Mouse (Mus musculus): Measurements from ENCODE around the gene Gm20388. TPM values are rescaled to one million over a fixed set of nuclear protein-coding genes. Genes with fewer than 3 reads are reported as not detected.
"Not testable (repeated sequence)": the region's sequence is repeated elsewhere in the genome, so short reads cannot be mapped to it uniquely, and the experiment has no call there.

Gm20388 gene
- total RNA-seq, 1 experiment, result 27.0 TPM

DNA sequence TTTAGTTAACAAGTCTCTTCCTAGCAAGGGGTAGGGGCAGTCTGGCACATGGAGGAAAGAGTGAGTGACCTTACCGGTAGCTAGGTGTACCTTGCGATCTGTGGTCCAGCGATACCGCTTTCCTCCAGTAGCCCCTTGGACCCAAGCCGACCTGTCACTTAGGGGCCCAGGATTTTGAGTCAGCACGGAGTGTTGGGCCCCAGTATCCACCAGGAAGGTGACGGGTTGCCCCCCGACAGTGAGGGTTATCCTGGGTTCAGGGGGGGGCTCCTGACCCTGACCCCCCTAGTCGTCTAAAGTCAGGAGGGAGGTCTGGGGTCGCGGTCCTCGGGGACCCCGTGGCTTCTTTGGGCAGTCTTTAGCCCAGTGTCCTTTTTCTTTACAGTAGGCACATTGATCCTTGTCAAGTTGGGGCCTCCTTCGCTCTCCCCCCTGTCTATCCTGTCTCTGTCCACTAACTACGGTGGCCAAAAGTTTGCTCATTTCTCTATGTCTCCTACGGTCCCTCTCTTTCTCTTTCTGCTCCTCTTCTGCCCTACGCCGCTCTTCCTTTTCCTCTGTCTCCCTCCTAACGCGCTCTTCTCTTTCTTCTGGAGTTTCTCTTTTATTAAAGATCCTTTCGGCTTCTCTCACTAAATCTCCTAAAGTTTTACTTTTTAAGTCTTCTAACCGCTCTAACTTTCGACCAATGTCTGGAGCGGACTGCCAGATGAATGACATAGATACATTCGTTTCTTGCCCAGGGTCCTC is 3521.2 kb downstream of the Gm20388 start:
- no peak for DNase-seq (ENCODE audit: low read depth, low spot score)
- no peaks in the 10 kb centered on the region for H3K9me3 ChIP-seq (ENCODE audit: control insufficient read depth, insufficient read depth, low read depth, low read length)
- TF ChIP-seq ZNF384 (IDR thresholded peaks at IDR 0.05; ENCODE audit: low read depth, low read length) (no peak), MAFK (IDR thresholded peaks at IDR 0.05; ENCODE audit: insufficient read depth, low read depth, low read length) (no peak), CHD2 (IDR thresholded peaks at IDR 0.05; ENCODE audit: low read depth, low read length) (no peak), HCFC1 (IDR thresholded peaks at IDR 0.05; ENCODE audit: borderline replicate concordance, insufficient read depth, low read length) (no peak), ZC3H11A (IDR thresholded peaks at IDR 0.05; ENCODE audit: borderline replicate concordance, low read depth, low read length) (no peak)
- H3K27ac ChIP-seq (ENCODE audit: insufficient read depth, low read depth, low read length, poor library complexity, severe bottlenecking), result no peak overlapping the region
- in situ Hi-C loops (cut with MboI; ENCODE audit: low sequenced_read_pairs in 2 of 2, unreplicated experiment in 2 of 2), result no loop called here
- no peak overlapping the region for H3K4me3 ChIP-seq (ENCODE audit: insufficient read depth in 1 of 2, low read depth in 1 of 2, low read length in 2 of 2, poor library complexity in 1 of 2, severe bottlenecking in 1 of 2)
- H3K4me1 ChIP-seq (ENCODE audit: control insufficient read depth in 2 of 2, insufficient read depth in 2 of 2, low read length in 2 of 2, poor library complexity in 1 of 2), result no peaks in the 10 kb centered on the region
- H3K9ac ChIP-seq (ENCODE audit: insufficient read depth, low read depth, low read length, poor library complexity, severe bottlenecking), result no peak overlapping the region
- peaks cover 18% of the 10 kb centered on the region; the same call in 1 of the 2 replicates for H3K36me3 ChIP-seq (ENCODE audit: control insufficient read depth, insufficient read depth, low read length, poor library complexity, severe bottlenecking)

DNA sequence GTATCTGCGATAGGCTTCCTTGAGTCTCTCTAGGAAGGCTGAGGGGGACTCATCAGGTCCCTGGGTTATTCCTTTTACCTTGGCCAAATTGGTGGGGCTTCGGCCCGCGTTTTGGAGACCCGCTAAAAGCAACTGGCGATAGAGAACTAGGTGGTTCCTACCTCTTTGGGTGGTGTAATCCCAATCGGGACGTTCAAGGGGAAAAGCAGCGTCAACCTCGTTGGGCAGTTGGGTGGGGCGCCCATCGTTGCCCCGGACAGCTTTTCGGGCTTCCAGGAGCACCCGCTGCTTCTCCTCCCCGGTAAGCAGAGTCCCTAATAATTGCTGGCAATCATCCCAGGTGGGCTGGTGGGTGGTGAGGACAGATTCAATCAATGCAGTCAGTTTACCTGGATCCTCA is 3521.7 kb downstream of the Gm20388 start:
- Histone ChIP-seq H3K4me1 (ENCODE audit: control insufficient read depth in 2 of 2, insufficient read depth in 2 of 2, low read length in 2 of 2, poor library complexity in 1 of 2) (no peaks in the 10 kb centered on the region), H3K27ac (ENCODE audit: insufficient read depth, low read depth, low read length, poor library complexity, severe bottlenecking) (no peak overlapping the region), H3K4me3 (ENCODE audit: insufficient read depth in 1 of 2, low read depth in 1 of 2, low read length in 2 of 2, poor library complexity in 1 of 2, severe bottlenecking in 1 of 2) (no peak overlapping the region), H3K9me3 (ENCODE audit: control insufficient read depth, insufficient read depth, low read depth, low read length) (no peaks in the 10 kb centered on the region), H3K9ac (ENCODE audit: insufficient read depth, low read depth, low read length, poor library complexity, severe bottlenecking) (no peak overlapping the region), H3K36me3 (ENCODE audit: control insufficient read depth, insufficient read depth, low read length, poor library complexity, severe bottlenecking) (peaks cover 16% of the 10 kb centered on the region; the same call in 1 of the 2 replicates)
- DNase-seq (ENCODE audit: low read depth, low spot score), result no peak
- in situ Hi-C loops (cut with MboI; ENCODE audit: low sequenced_read_pairs in 2 of 2, unreplicated experiment in 2 of 2), result no loop called here
- no peak for TF ChIP-seq HCFC1 (IDR thresholded peaks at IDR 0.05; ENCODE audit: borderline replicate concordance, insufficient read depth, low read length)
- TF ChIP-seq MAFK (IDR thresholded peaks at IDR 0.05; ENCODE audit: insufficient read depth, low read depth, low read length), result no peak
- TF ChIP-seq CHD2 (IDR thresholded peaks at IDR 0.05; ENCODE audit: low read depth, low read length), result no peak
- TF ChIP-seq ZNF384 (IDR thresholded peaks at IDR 0.05; ENCODE audit: low read depth, low read length), result no peak
- TF ChIP-seq ZC3H11A (IDR thresholded peaks at IDR 0.05; ENCODE audit: borderline replicate concordance, low read depth, low read length), result no peak

- H3K9ac ChIP-seq (ENCODE audit: insufficient read depth, low read depth, low read length, poor library complexity, severe bottlenecking); H3K27ac ChIP-seq (ENCODE audit: insufficient read depth, low read depth, low read length, poor library complexity, severe bottlenecking); H3K9me3 ChIP-seq (ENCODE audit: control insufficient read depth, insufficient read depth, low read depth, low read length); H3K4me1 ChIP-seq (ENCODE audit: control insufficient read depth in 2 of 2, insufficient read depth in 2 of 2, low read length in 2 of 2, poor library complexity in 1 of 2); H3K4me3 ChIP-seq (ENCODE audit: insufficient read depth in 1 of 2, low read depth in 1 of 2, low read length in 2 of 2, poor library complexity in 1 of 2, severe bottlenecking in 1 of 2); DNase-seq (ENCODE audit: low read depth, low spot score); in situ Hi-C loops (cut with MboI; ENCODE audit: low sequenced_read_pairs in 2 of 2, unreplicated experiment in 2 of 2): not testable (repeated sequence)
- H3K36me3 ChIP-seq (ENCODE audit: control insufficient read depth, insufficient read depth, low read length, poor library complexity, severe bottlenecking), result peaks cover 14% of the 10 kb centered on the region; the same call in 1 of the 2 replicates
Measured at GRCm38 (mm10) chr8:123433241-123433974, 3522.8 kb downstream of the Gm20388 start.

DNA sequence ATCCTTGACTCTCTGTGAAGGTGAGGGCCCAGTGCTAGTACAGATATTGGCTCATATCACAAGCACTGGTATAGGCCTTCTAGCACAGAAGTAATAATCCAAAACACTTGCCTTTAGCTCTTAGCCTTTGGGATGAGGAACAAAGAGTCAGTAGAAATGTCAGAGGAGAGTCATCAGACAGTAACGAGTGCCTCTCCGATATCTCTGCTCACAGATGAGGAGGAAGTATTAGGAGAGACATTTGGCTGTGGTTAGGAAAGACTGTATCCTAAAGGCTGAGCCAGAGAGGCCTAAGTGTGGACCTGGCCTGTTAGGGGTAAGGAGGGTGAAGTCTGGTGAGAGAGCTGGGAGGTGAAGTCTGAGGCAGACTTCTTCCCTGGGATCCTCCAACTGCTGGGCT is 3531.1 kb downstream of the Gm20388 start:
- Histone ChIP-seq H3K36me3 (ENCODE audit: control insufficient read depth, insufficient read depth, low read length, poor library complexity, severe bottlenecking) (no peaks in the 10 kb centered on the region), H3K4me1 (ENCODE audit: control insufficient read depth in 2 of 2, insufficient read depth in 2 of 2, low read length in 2 of 2, poor library complexity in 1 of 2) (peaks cover 3 to 20% of the 10 kb centered on the region in 2 experiments; a peak in 3 of 4 replicates), H3K9ac (ENCODE audit: insufficient read depth, low read depth, low read length, poor library complexity, severe bottlenecking) (no peak overlapping the region), H3K4me3 (ENCODE audit: insufficient read depth in 1 of 2, low read depth in 1 of 2, low read length in 2 of 2, poor library complexity in 1 of 2, severe bottlenecking in 1 of 2) (no peak overlapping the region), H3K27ac (ENCODE audit: insufficient read depth, low read depth, low read length, poor library complexity, severe bottlenecking) (no peak overlapping the region), H3K9me3 (ENCODE audit: control insufficient read depth, insufficient read depth, low read depth, low read length) (no peaks in the 10 kb centered on the region)
- no peak for DNase-seq (ENCODE audit: low read depth, low spot score)
- no peak for TF ChIP-seq MAFK (IDR thresholded peaks at IDR 0.05; ENCODE audit: insufficient read depth, low read depth, low read length)
- no peak for TF ChIP-seq ZC3H11A (IDR thresholded peaks at IDR 0.05; ENCODE audit: borderline replicate concordance, low read depth, low read length)
- no peak for TF ChIP-seq HCFC1 (IDR thresholded peaks at IDR 0.05; ENCODE audit: borderline replicate concordance, insufficient read depth, low read length)
- no peak for TF ChIP-seq ZNF384 (IDR thresholded peaks at IDR 0.05; ENCODE audit: low read depth, low read length)
- TF ChIP-seq CHD2 (IDR thresholded peaks at IDR 0.05; ENCODE audit: low read depth, low read length), result no peak
- in situ Hi-C loops (cut with MboI; ENCODE audit: low sequenced_read_pairs in 2 of 2, unreplicated experiment in 2 of 2), result no loop called here
